Mouse (Mus musculus): ENCODE results near the gene Kcnq5.

GRCm38 (mm10) chr1:21496307-21496706, 465.4 kb downstream of the Kcnq5 start:
- TF ChIP-seq CTCF (IDR thresholded peaks at IDR 0.05; ENCODE audit: borderline replicate concordance, insufficient read depth, low read depth, low read length): no peak
- TF ChIP-seq POLR2A (IDR thresholded peaks at IDR 0.05; ENCODE audit: borderline replicate concordance, insufficient read depth, low read length): no peak
